Mouse (Mus musculus) gastrocnemius, postnatal 14 days (tissue): ENCODE measurements at regions not wholly inside any gene's neighbourhood (a gene's known extent, or its start where the extent isn't known, plus 50 kb on each side); places are given as distances from the start of the nearest gene placed in this dataset.

ENCODE experiments used
- DNase-seq: peaks from one replicate; pipeline ENCODE4 v3.0.0; 2021; ENCODE audit warnings: mixed read lengths
- intact Hi-C: fragments of 180-260 bp; cut with DNase I; formaldehyde crosslinking; loops from one replicate; pipeline ENCODE4 v1.15.1; 2025; ENCODE audit warnings: low total_unique reads

DNA sequence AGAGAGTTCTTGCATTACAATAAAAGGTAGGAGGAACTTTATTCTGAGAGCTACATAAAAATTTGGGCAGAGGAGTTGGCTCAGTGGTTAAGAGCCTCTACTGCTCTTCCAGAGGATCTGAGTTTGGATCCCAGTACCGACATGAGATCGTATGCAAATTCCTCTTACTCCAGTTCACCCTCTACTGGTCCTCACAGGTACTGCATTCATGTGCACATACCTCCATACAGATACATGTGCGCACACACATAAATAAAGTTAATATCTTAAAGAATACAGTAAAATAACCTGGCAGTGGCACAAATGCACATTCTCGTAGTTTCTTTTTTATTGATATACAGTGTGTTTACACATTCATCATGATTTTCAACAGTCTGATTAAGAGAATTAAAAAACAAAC, 232.4 kb downstream of the Vps13c start:
- no peak for DNase-seq
- intact Hi-C loops: no loop called here

DNA sequence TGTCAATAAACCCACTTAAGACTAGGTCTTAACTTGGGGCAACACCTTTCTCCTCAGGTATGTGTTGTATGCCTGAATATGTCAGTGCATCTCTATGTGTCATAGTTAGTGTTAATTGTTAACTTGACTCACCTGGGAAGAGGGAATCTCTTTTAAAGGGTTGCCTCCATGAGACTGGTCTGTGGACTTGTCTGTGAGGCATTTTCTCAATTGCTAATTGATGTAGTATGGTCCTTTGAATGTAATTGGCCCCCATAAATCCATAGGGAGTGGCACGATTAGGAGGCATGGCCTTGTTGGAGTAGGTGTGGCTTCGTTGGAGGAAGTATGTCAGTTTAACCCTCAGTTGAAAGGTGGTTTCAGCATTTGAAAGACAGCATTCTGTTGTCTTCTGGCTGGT, 237.1 kb downstream of the Vps13c start:
- no peak for DNase-seq
- intact Hi-C loops: no loop called here

DNA sequence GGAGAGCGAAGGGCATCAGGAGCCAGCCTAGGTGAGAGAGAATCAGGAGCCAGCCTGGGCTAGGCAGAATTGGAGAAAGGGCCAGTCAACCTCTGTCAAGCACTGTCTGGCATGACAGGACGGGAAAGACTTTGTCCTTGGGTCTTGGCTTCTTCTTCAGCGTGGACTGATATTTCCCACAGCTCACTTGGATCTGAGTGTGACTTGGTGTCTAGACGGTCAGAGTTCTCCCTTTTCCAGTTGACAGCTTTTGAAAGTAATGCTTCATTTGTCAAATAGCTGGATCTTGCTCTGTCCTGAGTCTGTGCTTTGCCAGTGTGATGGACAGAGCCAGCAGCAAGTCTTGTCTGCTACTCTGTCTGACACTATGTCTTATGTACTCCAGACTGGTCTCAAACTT, 243.1 kb downstream of the Vps13c start:
- intact Hi-C loops: no loop called here

DNA sequence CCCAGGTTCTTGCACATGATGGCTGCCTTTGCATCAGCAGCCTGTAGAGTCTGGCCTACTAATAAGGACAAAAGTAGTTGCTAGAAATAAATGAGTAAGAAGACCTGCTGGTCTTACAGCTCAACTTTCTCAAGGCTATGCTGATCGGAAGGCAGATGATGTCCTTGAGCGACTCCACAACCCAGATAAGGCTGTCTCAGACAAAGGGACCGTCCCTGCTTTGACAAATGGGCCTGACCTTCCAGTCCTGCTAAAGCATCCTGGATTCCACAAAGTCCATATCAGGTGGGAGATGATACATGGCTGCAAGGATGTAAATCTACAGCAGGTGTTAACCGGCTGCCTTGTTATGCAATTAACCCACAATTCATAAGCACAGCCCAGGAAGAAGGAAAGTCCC, 244.8 kb downstream of the Vps13c start:
- intact Hi-C loops: no loop called here
- no peak for DNase-seq

More for the DNA sequence above, 243.1 kb downstream of the Vps13c start:
- DNase-seq: no peak

DNA sequence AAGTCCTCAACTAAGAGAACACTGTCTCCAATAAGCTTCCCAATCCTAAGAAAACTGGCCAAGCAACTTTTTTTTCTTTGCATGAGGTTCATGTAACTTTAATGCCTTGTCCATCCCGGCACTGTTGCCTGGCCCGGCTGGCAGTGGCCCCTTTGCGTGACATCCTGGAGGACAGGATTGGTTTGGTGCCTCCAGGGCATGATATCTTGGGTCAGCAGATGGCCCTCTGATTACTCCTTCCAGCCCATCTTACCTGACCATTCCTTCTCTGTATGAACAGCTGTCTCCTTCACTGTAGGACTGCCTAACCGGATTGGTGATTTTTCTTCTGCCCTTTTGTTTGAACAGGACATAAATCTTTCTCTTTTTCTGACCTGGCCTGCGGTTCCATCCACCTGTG, 254.4 kb downstream of the Vps13c start:
- DNase-seq: no peak
- intact Hi-C loops: no loop called here

DNA sequence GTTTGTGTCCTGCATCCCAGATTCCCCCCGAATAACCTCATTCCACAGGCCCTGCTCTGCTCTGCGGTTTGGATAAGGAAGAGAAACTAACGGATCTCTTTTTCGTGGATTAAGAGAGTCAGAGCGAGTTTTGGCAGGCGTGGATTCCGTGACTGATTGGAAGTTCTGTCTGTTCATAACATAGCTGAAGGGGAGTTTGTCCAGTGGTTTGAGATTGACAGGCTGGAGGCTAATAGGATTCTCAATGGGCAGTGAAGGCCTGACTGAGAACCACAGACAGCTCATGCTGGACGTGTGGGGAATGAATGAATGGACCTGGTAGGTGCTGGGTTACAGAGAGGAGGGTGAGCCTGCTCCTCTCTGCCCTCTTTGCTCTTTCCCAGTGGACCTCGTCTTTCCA, 269.6 kb downstream of the Vps13c start:
- intact Hi-C loops: no loop called here

DNA sequence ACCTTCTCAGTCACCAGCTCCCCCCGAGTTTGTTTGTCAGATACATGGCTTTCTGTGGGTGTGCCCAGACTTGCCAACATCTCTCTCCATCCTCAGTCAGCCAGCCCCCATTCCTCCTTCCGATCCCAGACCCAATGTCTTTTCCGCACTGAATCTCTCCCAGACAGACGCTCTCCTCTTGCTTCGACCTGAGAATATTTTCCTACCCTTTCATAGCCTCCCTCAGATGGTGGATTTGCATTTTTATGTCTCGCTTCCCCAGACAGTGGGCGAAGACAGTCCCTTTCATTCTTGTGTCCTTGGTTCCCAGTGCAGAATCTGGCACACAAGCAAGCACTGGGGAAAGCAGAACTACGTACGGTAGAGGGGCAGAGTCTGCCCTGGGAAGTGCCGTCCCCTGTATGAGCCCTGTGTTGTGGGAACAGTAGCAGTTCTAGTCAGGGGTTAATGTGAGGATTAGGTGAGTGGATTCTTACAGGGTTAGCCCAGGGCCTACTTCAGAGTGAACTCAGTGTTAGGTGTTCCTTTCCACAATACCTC, 275.0 kb downstream of the Vps13c start:
- no peak for DNase-seq
- intact Hi-C loops: no loop called here

More for the DNA sequence above, 269.6 kb downstream of the Vps13c start:
- no peak for DNase-seq

DNA sequence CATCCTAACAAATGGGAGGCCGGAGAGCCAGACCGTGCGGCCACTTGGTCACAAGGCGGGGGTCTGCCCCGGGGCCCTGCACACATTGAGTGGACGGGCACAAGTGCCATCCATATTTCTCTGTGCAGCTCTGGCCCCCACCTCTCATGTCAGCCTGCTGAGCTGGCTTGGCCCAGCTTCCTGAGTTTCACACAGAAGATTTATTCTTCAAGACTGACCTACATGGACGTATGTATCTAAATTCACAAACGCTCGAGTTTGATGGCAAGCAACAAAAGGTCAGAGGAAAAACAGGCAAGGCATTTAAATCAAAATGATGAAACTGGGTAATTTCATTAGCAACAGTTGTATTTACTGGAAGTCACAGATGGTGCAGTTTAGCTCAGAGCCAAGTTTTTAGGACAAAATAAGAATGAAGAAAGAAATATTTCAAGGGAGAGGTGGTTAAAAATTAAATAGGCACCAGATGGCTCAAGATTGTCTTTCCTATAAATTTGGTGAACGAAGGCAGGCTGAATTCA, 276.1 kb downstream of the Vps13c start:
- intact Hi-C loops: no loop called here
- DNase-seq: no peak

DNA sequence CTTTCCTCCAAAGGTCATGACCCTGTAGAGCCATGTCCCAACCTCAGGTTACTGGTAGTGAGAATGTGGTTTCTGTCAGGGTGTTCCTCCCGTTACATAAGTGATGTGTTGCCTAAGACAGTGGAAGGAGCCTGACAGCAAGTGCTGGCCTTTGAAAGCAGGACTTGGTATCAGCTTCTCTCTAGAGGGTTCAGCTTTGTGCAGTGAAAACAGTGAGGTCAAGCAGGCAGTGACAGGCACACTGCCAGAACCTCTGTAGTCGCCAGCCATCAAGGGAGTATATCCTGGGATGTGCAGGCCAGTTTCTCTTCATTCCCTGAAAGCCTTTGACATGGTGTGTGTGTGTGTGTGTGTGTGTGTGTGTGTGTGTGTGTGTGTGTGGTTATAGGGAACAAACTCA, 278.1 kb downstream of the Vps13c start:
- no peak for DNase-seq

DNA sequence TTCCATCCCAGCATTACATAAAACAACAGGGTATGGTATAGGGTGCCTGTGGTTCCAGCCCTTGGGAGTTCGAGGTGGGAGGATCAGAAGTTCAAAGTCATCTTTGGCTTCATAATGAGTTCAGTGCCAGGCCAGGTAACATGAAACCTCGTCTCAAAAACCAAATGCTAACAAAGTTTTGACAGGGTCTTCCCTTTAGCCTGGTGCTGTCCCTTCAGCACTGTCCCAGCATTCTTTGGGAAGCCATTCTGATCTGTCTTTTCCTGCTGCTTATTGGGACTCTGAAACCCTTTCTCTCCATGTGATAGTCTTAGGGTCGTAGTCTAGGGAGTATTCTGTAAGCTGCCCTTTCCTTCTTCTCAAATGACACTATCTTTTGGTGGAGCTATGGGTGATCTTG, 282.1 kb downstream of the Vps13c start:
- intact Hi-C loops: no loop called here
- DNase-seq: no peak

More for the DNA sequence above, 278.1 kb downstream of the Vps13c start:
- intact Hi-C loops: no loop called here

DNA sequence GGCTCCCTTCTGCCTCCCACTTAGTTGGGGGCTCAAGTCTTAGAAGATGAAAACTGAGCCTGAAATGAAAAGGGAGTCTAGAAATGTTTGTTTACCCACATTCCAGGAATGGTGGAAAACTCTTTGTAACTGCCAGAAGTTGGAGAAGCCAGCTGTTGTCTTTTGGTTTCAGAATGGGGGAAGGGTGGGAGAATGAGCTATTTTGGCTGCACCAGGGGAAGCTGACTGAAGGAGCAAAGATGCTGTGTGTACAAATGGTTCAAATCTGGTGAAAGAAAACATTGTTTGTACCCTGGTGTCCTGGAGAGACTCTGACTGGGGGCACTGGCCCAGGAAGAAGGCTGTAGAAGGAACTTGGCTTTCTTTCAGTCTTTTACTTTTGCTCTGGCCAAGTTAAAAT, 291.1 kb downstream of the Vps13c start:
- DNase-seq: no peak
- intact Hi-C loops: no loop called here

DNA sequence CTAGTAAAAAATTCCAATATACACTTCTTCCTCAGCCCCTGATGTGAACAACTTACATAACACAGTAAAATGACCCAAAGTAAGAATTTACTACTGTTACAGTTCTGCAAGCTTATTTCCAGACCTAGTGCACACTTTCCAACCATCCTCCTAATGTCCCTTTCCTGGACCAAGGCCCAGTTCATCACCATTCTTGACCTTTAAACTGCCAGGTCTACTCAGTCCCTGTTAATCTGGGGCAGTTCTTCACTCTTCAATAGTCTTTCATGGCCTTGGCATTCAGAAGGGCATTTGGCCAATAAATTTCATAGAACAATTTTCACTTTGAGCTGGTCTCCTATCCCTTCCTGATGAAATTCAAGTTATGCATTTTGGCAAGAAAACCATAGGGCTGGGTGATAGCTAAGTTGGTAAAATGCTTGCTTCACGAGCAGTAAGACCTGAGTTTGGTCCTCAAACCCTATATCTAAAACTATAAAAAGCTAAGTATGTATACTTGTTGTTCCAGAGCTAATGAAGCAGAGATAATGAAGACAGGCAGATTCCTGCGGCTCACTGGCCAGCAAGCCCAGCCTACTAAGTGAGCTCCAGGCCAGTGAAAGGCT, 295.4 kb downstream of the Vps13c start:
- DNase-seq: no peak
- intact Hi-C loops: no loop called here

DNA sequence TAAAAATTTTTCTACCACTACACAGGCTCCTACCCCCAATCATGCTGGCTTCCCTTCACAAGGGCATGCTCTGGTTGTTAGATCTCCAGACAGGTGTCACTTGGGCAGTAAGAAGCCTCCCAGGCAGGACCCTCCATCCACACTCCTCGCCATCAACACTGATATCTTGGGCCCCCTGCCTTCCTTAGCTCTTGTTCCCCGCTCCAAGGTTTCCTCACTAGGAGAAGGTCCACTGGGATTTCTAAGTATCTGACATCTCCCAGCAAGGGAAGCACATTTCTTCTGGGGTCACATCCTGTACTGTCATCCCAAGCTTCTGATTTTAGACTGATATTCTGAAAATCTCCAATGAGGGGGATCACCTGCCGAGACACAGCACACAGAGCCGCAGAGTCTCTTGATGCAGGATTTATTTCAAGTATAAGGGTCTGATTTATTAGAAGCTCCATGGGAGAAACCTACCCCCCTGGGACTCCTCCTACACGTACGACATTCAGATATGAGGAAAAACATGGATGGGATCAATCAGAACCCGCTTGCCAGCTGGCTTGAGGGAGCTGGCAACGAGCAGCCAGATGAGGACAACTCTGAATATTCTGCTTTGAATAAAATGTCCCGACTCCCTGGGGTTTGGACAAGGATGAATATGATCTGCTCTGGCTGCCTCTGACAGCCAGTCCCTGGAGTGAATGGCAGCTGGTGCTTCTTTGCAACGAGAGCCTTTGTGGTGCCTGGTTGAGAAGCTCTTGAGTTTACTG, 322.8 kb downstream of the Vps13c start:
- intact Hi-C loops: no loop called here
- no peak for DNase-seq

DNA sequence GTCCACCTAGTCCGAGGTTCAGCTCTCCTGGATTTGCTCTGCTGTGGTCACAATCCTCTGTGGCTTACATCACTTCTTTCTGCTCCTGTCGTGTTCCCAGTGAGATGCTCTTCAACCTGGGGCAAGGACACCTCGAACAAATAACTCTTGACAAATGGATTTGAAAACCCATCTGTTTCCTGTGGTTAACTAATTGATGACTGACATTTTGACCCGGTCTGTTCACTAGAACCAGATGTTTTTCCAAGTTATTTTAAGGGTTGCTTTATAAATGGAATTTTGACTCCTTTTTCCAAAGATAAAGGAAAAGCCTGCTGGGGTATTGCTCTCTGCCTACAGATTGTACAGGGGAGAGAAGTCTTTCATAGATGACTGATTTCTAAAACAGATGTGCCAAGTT, 326.4 kb downstream of the Vps13c start:
- intact Hi-C loops: no loop called here
- no peak for DNase-seq

DNA sequence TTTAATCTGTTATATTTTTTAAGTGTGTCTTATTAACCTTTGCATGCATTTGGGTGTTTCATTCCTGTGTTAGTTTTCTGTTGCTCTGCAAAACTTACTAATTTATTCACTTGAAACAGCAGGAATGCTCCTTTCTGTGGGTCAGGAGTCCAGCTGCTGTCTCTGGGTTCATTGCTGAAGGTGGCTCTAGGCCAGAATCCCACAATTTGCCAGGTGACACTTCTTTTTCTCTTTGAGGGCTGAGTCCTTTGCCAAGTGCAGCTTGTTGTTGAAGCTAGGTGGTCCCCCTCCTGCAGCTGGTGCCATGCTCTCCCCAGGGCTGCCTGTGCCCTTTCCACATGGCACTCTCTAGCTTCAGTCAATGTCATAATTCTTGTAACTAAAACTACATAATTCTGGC, 348.7 kb downstream of the Vps13c start:
- intact Hi-C loops: no loop called here
- DNase-seq: no peak

DNA sequence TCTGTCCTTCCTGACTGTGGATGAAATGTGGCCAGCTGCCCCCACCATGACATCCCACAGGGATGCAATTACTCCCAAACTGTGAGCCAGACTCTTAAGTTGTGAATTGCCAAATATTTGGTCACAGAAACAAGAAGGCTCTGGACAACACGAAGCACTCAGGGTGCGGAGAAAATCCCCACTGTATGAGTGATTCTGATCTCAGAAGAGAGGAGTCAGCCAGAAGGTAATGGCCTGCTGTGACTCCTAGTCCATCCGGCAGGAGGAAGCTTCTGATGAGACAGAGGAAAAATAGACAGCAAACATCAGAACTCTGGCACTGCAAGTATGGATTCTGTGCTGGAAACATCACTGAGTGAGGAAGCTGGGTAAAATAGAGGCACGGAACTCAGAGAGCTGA, 359.6 kb downstream of the Vps13c start:
- intact Hi-C loops: no loop called here
- DNase-seq: no peak

DNA sequence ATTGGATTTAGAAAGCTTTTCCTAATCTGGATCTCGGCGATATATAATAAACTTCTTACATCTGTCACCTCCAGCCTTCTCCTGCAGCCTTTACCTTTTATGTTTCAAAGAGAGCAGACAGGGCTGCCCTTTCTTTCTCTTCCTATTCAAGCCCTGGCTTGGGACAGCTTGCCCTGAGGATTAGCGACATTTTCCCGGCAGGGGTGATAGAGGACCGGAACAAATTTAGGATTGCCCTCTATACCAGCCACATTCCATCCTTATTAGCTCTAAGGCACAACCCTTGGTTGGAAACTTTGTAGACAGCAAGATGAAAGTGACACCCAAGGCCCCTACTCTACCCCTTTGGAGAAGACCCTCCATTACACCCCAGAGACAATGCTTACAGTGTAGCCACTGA, 360.8 kb downstream of the Vps13c start:
- intact Hi-C loops: no loop called here
- DNase-seq: no peak

DNA sequence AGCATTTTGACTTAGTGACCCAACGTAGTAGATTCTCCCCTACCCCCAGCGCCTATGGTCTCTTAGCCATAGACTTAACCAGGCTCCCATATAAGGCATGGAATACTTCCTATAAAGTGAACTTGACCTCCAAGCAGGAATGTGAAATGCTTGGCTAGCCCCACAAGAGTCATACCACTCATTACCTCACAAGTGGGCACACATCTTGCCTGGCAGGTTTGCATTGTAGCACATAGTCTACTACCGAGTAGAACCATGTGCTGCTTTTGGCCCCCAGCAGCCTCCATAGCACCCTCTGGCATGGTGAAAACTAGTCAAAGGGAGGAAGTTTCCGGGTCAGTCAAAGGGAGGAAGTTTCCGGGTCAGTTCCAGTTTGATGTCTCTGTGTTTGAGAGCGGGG, 385.5 kb downstream of the Vps13c start:
- DNase-seq: no peak
- intact Hi-C loops: no loop called here

DNA sequence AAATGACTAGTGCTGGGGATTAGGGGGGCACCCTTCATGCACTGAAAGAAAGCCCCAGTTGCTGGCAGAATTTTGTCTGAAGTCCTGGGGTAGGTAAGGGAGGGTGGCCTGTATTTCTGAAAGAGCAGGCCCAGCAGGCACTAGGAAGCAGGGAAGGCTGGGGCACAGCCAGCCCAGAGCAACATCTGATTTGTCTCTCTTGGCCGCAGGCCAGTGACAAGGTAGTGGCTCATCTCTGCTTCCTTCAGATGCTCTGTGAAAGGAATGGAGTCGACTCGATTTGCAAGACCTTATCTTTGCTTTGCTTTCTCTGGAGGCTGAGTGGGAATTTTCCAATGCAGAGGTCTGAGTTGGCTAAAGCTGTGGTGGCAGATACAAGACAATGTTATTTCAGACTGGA, 390.9 kb downstream of the Vps13c start:
- DNase-seq: no peak
- intact Hi-C loops: no loop called here

DNA sequence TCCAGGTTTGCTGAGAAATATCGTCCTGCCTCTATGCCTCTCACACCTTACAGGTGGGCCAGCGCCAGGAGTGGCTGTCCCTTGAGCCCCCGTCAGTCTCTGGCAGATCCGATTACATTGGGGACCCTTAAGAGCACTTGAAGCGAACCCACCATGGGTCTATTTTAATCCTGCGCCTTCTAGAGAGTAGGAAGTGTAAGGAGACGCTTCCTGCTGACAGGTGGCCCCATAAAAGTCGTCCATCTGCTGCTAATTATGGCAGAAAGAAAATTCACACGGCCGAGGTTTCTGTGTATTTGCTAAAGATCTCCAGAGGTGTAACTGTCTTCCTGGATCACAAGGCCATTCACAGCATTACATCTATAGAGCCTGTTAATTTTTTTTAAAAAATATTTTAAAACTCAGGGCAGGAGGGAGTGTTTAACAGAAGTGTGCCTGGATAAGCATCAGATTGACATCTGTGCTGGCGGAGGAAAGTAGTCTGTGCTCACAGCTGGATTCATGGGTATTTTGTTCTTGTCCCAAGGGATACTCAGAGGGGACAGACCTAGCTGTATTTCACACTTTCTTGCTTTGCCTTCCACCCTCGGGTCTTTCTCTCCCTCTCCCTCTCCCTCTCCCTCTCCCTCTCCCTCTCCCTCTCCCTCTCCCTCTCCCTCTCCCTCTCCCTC, 394.9 kb downstream of the Vps13c start:
- no peak for DNase-seq
- intact Hi-C loops: no loop called here

DNA sequence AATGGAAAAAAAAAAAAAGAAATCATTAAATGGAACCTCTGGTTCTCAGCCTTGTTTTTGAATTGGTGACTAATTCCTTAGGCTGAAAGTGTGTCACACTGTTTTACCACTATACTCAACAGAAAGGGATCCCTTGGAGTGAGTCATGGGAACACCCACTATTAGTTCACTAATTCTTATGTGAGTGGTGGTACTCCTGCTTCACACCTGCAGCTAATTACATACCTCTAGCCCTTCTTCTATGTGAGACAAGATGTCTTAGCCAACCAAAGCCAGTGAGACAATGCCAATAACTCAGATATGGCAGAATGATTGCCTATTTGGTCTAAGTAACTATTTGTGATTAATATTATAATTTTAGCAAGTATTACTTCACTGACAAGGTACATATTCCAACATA, 398.9 kb downstream of the Vps13c start:
- intact Hi-C loops: no loop called here
- no peak for DNase-seq
